Mouse (Mus musculus) neural tube, embryonic 15.5 days (tissue): Measurements from ENCODE around the gene Rpp25l. TPM values are rescaled to one million over a fixed set of nuclear protein-coding genes. Genes with fewer than 3 reads are reported as not detected.

ENCODE experiments used
- ATAC-seq: fragments of 200-750 bp; cut with Nextera tagmentation; 2 replicates; pipeline ENCODE4 v1.8.0; 2017; ENCODE audit warnings: mild to moderate bottlenecking, moderate TSS enrichment, moderate library complexity; ENCODE audit not compliant: low FRiP score
- H3K27ac ChIP-seq: fragments of 300-500 bp; sonication (generic); replicated peaks from 2 replicates; pipeline ENCODE4 v1.5.1; 2015; ENCODE audit warnings: mild to moderate bottlenecking, inconsistent platforms
- H3K27me3 ChIP-seq: fragments of 300-500 bp; sonication (generic); replicated peaks from 2 replicates; pipeline ENCODE4 v1.6.1; 2015; ENCODE audit warnings: inconsistent platforms
- H3K36me3 ChIP-seq: fragments of 300-500 bp; sonication (generic); 2 replicates; pipeline ENCODE4 v1.6.1; 2015; ENCODE audit warnings: inconsistent platforms
- H3K4me1 ChIP-seq: fragments of 300-500 bp; sonication (generic); 2 replicates; pipeline ENCODE4 v1.6.1; 2015; ENCODE audit warnings: inconsistent platforms
- H3K4me2 ChIP-seq: fragments of 300-500 bp; sonication (generic); 2 replicates; pipeline ENCODE4 v1.6.1; 2015; ENCODE audit warnings: inconsistent platforms, mild to moderate bottlenecking, moderate library complexity
- H3K4me3 ChIP-seq: fragments of 300-500 bp; sonication (generic); replicated peaks from 2 replicates; pipeline ENCODE4 v1.5.1; 2015; ENCODE audit warnings: mild to moderate bottlenecking, inconsistent platforms
- H3K9ac ChIP-seq: fragments of 300-500 bp; sonication (generic); replicated peaks from 2 replicates; pipeline ENCODE4 v1.6.1; 2015; ENCODE audit warnings: mild to moderate bottlenecking, inconsistent platforms
- H3K9me3 ChIP-seq: fragments of 300-500 bp; sonication (generic); replicated peaks from 2 replicates; pipeline ENCODE4 v1.6.1; 2016; ENCODE audit warnings: inconsistent platforms
- WGBS: fragments of 180-500 bp; shearing (Covaris S2); methylation state at CpG from one replicate; pipeline ENCODE4 v1.1.7; 2015; ENCODE audit warnings: mixed read lengths; 5-methylcytosine and 5-hydroxymethylcytosine counted together
- polyA plus RNA-seq: library from polyadenylated mRNA; unstranded; fragments of >200 nt; fragmentation: Nextera tagmentation; extraction: Ambion mirVana; gene quantifications from 2 replicates; pipeline ENCODE4 v1.2.1, GENCODE M21; 2015

Gene Rpp25l
- polyA plus RNA-seq, 1 experiment from 2014 or later, result 59.3 TPM

- WGBS, result 37% methylated on average over 13 of the region's 13 CpGs
- H3K4me1 ChIP-seq, result peaks cover 76% of the 10 kb centered on the region
- H3K4me2 ChIP-seq, result no peak overlapping the region
- peak; percentile 69 for ATAC-seq
- no peak overlapping the region for H3K9ac ChIP-seq
- no peak overlapping the region for H3K4me3 ChIP-seq
- H3K36me3 ChIP-seq, result no peaks in the 10 kb centered on the region
- H3K27me3 ChIP-seq, result no peaks in the 10 kb centered on the region
- peak overlapping the region; percentile 58; the same call in 1 of the 2 replicates for H3K27ac ChIP-seq
- H3K9me3 ChIP-seq, result no peaks in the 10 kb centered on the region
Observed at GRCm38 (mm10) chr4:41677006-41677629, 36.2 kb downstream of the Rpp25l start.

- ATAC-seq, result no peak
- H3K9ac ChIP-seq, result no peak overlapping the region
Observed at GRCm38 (mm10) chr4:41676248-41677005, 36.9 kb downstream of the Rpp25l start.

GRCm38 (mm10) chr4:41673186-41673585, 40.1 kb downstream of the Rpp25l start:
- no peak overlapping the region for H3K27ac ChIP-seq

More at GRCm38 (mm10) chr4:41676248-41677005, 36.9 kb downstream of the Rpp25l start:
- Histone ChIP-seq H3K27ac (peak overlapping the region; percentile 58), H3K4me2 (peak overlapping the region; percentile 13; the same call in 1 of the 2 replicates), H3K9me3 (no peaks in the 10 kb centered on the region), H3K36me3 (no peaks in the 10 kb centered on the region), H3K4me3 (no peak overlapping the region), H3K27me3 (no peaks in the 10 kb centered on the region), H3K4me1 (peaks cover 81% of the 10 kb centered on the region)
- 62% methylated on average over 17 of the region's 17 CpGs for WGBS

GRCm38 (mm10) chr4:41672522-41672963, 40.8 kb downstream of the Rpp25l start:
- peak; percentile 13; the same call in 1 of the 2 replicates for ATAC-seq
- Histone ChIP-seq H3K4me3 (no peak overlapping the region), H3K9ac (0 out of 2 replicates have a peak overlapping the region, but pooled peaks have one; percentile 14), H3K36me3 (peaks cover 5% of the 10 kb centered on the region; the same call in 1 of the 2 replicates), H3K4me1 (peaks cover 52% of the 10 kb centered on the region), H3K4me2 (no peak overlapping the region), H3K27ac (no peak overlapping the region), H3K27me3 (no peaks in the 10 kb centered on the region), H3K9me3 (no peaks in the 10 kb centered on the region)
- 31% methylated on average over 8 of the region's 8 CpGs for whole genome bisulfite sequencing

More at GRCm38 (mm10) chr4:41673186-41673585, 40.1 kb downstream of the Rpp25l start:
- 43% methylated on average over 19 of the region's 19 CpGs for WGBS
- H3K36me3 ChIP-seq, result peaks cover 5% of the 10 kb centered on the region; the same call in 1 of the 2 replicates
- H3K4me3 ChIP-seq, result no peak overlapping the region
- H3K9me3 ChIP-seq, result no peaks in the 10 kb centered on the region
- no peak overlapping the region for H3K4me2 ChIP-seq
- no peak for ATAC-seq
- H3K4me1 ChIP-seq, result peaks cover 58% of the 10 kb centered on the region
- no peaks in the 10 kb centered on the region for H3K27me3 ChIP-seq
- no peak overlapping the region for H3K9ac ChIP-seq

- no peak overlapping the region for H3K4me2 ChIP-seq
- no peak overlapping the region for H3K27ac ChIP-seq
Observed at GRCm38 (mm10) chr4:41671963-41672480, 41.3 kb downstream of the Rpp25l start.

GRCm38 (mm10) chr4:41671500-41671899, 41.8 kb downstream of the Rpp25l start:
- no peak for ATAC-seq

More at GRCm38 (mm10) chr4:41671963-41672480, 41.3 kb downstream of the Rpp25l start:
- Histone ChIP-seq H3K9me3 (no peaks in the 10 kb centered on the region), H3K27me3 (no peaks in the 10 kb centered on the region), H3K4me3 (no peak overlapping the region), H3K36me3 (peaks cover 5% of the 10 kb centered on the region; the same call in 1 of the 2 replicates), H3K4me1 (peaks cover 47% of the 10 kb centered on the region), H3K9ac (0 out of 2 replicates have a peak overlapping the region, but pooled peaks have one; percentile 14)
- peak; percentile 21; the same call in 1 of the 2 replicates for ATAC-seq
- WGBS, result 11% methylated on average over 8 of the region's 8 CpGs

GRCm38 (mm10) chr4:41670836-41671235, 42.5 kb downstream of the Rpp25l start:
- Histone ChIP-seq H3K4me2 (no peak overlapping the region), H3K4me3 (no peak overlapping the region), H3K27ac (no peak overlapping the region), H3K9ac (no peak overlapping the region), H3K4me1 (peaks cover 35% of the 10 kb centered on the region), H3K36me3 (peaks cover 5% of the 10 kb centered on the region; the same call in 1 of the 2 replicates), H3K27me3 (no peaks in the 10 kb centered on the region), H3K9me3 (no peaks in the 10 kb centered on the region)
- no peak for ATAC-seq
- 81% methylated on average over 18 of the region's 18 CpGs for WGBS

More at GRCm38 (mm10) chr4:41671500-41671899, 41.8 kb downstream of the Rpp25l start:
- Histone ChIP-seq H3K4me1 (peaks cover 42% of the 10 kb centered on the region), H3K9ac (no peak overlapping the region), H3K4me3 (no peak overlapping the region), H3K4me2 (no peak overlapping the region), H3K27ac (no peak overlapping the region), H3K27me3 (no peaks in the 10 kb centered on the region), H3K9me3 (no peaks in the 10 kb centered on the region), H3K36me3 (peaks cover 5% of the 10 kb centered on the region; the same call in 1 of the 2 replicates)
- WGBS, result 46% methylated on average over 5 of the region's 5 CpGs

GRCm38 (mm10) chr4:41666646-41667045, 46.7 kb downstream of the Rpp25l start:
- Histone ChIP-seq H3K4me1 (peaks cover 28% of the 10 kb centered on the region), H3K9ac (no peak overlapping the region), H3K27me3 (no peaks in the 10 kb centered on the region), H3K4me2 (no peak overlapping the region), H3K36me3 (peaks cover 5% of the 10 kb centered on the region; the same call in 1 of the 2 replicates), H3K9me3 (no peaks in the 10 kb centered on the region), H3K27ac (no peak overlapping the region), H3K4me3 (no peak overlapping the region)
- ATAC-seq, result no peak
- WGBS, result 84% methylated on average over 11 of the region's 11 CpGs

GRCm38 (mm10) chr4:41665009-41665675, 48.2 kb downstream of the Rpp25l start:
- Histone ChIP-seq H3K36me3 (no peaks in the 10 kb centered on the region), H3K27ac (no peak overlapping the region), H3K9ac (0 out of 2 replicates have a peak overlapping the region, but pooled peaks have one; percentile 17), H3K9me3 (no peaks in the 10 kb centered on the region), H3K27me3 (no peaks in the 10 kb centered on the region), H3K4me2 (no peak overlapping the region), H3K4me1 (peaks cover 35% of the 10 kb centered on the region), H3K4me3 (no peak overlapping the region)
- 0 out of 2 replicates have a peak, but pooled peaks have one; percentile 11 for ATAC-seq
- 18% methylated on average over 7 of the region's 8 CpGs for WGBS

- no peak for ATAC-seq
- no peak overlapping the region for H3K9ac ChIP-seq
- no peaks in the 10 kb centered on the region for H3K27me3 ChIP-seq
- H3K9me3 ChIP-seq, result no peaks in the 10 kb centered on the region
- no peaks in the 10 kb centered on the region for H3K36me3 ChIP-seq
- H3K4me1 ChIP-seq, result peaks cover 37% of the 10 kb centered on the region
- H3K27ac ChIP-seq, result no peak overlapping the region
- no peak overlapping the region for H3K4me3 ChIP-seq
- 56% methylated on average over 7 of the region's 7 CpGs for WGBS
- H3K4me2 ChIP-seq, result no peak overlapping the region
Observed at GRCm38 (mm10) chr4:41664533-41664932, 48.8 kb downstream of the Rpp25l start.

- no peak for ATAC-seq
- H3K4me1 ChIP-seq, result peaks cover 46% of the 10 kb centered on the region
- H3K9ac ChIP-seq, result no peak overlapping the region
Observed at GRCm38 (mm10) chr4:41663614-41664013, 49.7 kb downstream of the Rpp25l start.

More at GRCm38 (mm10) chr4:41663614-41664013, 49.7 kb downstream of the Rpp25l start:
- Histone ChIP-seq H3K4me3 (no peak overlapping the region), H3K36me3 (no peaks in the 10 kb centered on the region), H3K27me3 (no peaks in the 10 kb centered on the region), H3K9me3 (no peaks in the 10 kb centered on the region), H3K27ac (no peak overlapping the region), H3K4me2 (no peak overlapping the region)
- WGBS, result 36% methylated on average over 9 of the region's 9 CpGs
